Mouse (Mus musculus) embryonic facial prominence, embryonic 11.5 days (tissue): ENCODE results near the gene Mvp. TPM values are rescaled to one million over a fixed set of nuclear protein-coding genes. Genes with fewer than 3 reads are reported as not detected.

ENCODE experiments used
- ATAC-seq: fragments of 200-750 bp; cut with Nextera tagmentation; replicated peaks from 2 replicates; pipeline ENCODE4 v1.8.0; 2017; ENCODE audit warnings: low read depth; ENCODE audit not compliant: insufficient number of reproducible peaks, low FRiP score, low TSS enrichment
- DNase-seq: peaks from one replicate; pipeline ENCODE4 v3.0.0-alpha.2; 2015; ENCODE audit warnings: low spot score
- H3K27ac ChIP-seq: fragments of 300-500 bp; sonication (generic); replicated peaks from 2 replicates; pipeline ENCODE4 v1.5.1; 2014; ENCODE audit warnings: mild to moderate bottlenecking, low read depth, low read length, control low read depth
- H3K27me3 ChIP-seq: fragments of 300-500 bp; sonication (generic); 2 replicates; pipeline ENCODE4 v1.6.1; 2014; ENCODE audit warnings: mild to moderate bottlenecking, low read length, moderate library complexity, mixed read lengths; ENCODE audit not compliant: control insufficient read depth, insufficient read depth
- H3K36me3 ChIP-seq: fragments of 300-500 bp; sonication (generic); replicated peaks from 2 replicates; pipeline ENCODE4 v1.6.1; 2014; ENCODE audit warnings: low read depth, mild to moderate bottlenecking, low read length, moderate library complexity, mixed read lengths; ENCODE audit not compliant: control insufficient read depth, insufficient read depth
- H3K4me1 ChIP-seq: fragments of 300-500 bp; sonication (generic); 2 replicates; pipeline ENCODE4 v1.6.1; 2014; ENCODE audit warnings: low read length, mixed read lengths; ENCODE audit not compliant: control insufficient read depth, insufficient read depth
- H3K4me2 ChIP-seq: fragments of 300-500 bp; sonication (generic); 2 replicates; pipeline ENCODE4 v1.6.1; 2014; ENCODE audit warnings: low read depth, mild to moderate bottlenecking, control low read depth, low read length, moderate library complexity
- H3K4me3 ChIP-seq: fragments of 300-500 bp; sonication (generic); 2 replicates; pipeline ENCODE4 v1.5.1; 2014; ENCODE audit warnings: low read depth, low read length, control low read depth
- H3K9ac ChIP-seq: fragments of 300-500 bp; sonication (generic); replicated peaks from 2 replicates; pipeline ENCODE4 v1.6.1; 2014; ENCODE audit warnings: mild to moderate bottlenecking, control low read depth, low read length
- H3K9me3 ChIP-seq: fragments of 300-500 bp; sonication (generic); replicated peaks from 2 replicates; pipeline ENCODE4 v1.6.1; 2016; ENCODE audit warnings: mild to moderate bottlenecking, low read length, inconsistent platforms, mixed read lengths; ENCODE audit not compliant: control insufficient read depth
- WGBS: fragments of 180-500 bp; shearing (Covaris S2); extraction: QIAGEN DNeasy Blood & Tissue Kit; methylation state at CpG from one replicate; pipeline ENCODE4 v1.1.7; 2014; 5-methylcytosine and 5-hydroxymethylcytosine counted together
- polyA plus RNA-seq: library from polyadenylated mRNA; unstranded; fragments of >200 nt; fragmentation: Nextera tagmentation; extraction: Ambion mirVana; gene quantifications from 2 replicates; pipeline ENCODE4 v1.2.1, GENCODE M21; 2014

Gene Mvp
- 2.6 and 3.0 TPM in 2 replicates for polyA plus RNA-seq

GRCm38 (mm10) chr7:127014320-127014719 is at the start of gene Mvp:
Mvp (minus strand) TSS chr7:127014621.
- H3K27ac ChIP-seq: no peak within 1 kb of the TSS
- WGBS: 45% methylated on average over 11 of the region's 11 CpGs
- peaks cover 4% of the 10 kb centered on the region for H3K36me3 ChIP-seq
- peak within 1 kb of the TSS; percentile 18 for H3K4me3 ChIP-seq
- H3K9me3 ChIP-seq: no peaks in the 10 kb centered on the region
- no peak for ATAC-seq
- H3K4me1 ChIP-seq: peaks cover 11% of the 10 kb centered on the region; the same call in 1 of the 2 replicates
- peak within 1 kb of the TSS; percentile 41 for H3K9ac ChIP-seq
- no peaks in the 10 kb centered on the region for H3K27me3 ChIP-seq
- peak within 1 kb of the TSS; percentile 85 for H3K4me2 ChIP-seq
- peak; percentile 54 for DNase-seq

- no peaks in the 10 kb centered on the region for H3K4me1 ChIP-seq
- no peak overlapping the region for H3K9ac ChIP-seq
- H3K9me3 ChIP-seq: no peaks in the 10 kb centered on the region
- DNase-seq: no peak
- H3K27me3 ChIP-seq: no peaks in the 10 kb centered on the region
- H3K4me2 ChIP-seq: no peak overlapping the region
- 71% methylated on average over 5 of the region's 5 CpGs for WGBS
- H3K27ac ChIP-seq: no peak overlapping the region
- no peak overlapping the region for H3K4me3 ChIP-seq
- no peaks in the 10 kb centered on the region for H3K36me3 ChIP-seq
- ATAC-seq: no peak
Measured at GRCm38 (mm10) chr7:127055026-127055585, 40.7 kb upstream of the Mvp start.

- Histone ChIP-seq H3K4me3 (peak within 1 kb of the TSS; percentile 84), H3K27me3 (no peaks in the 10 kb centered on the region), H3K9ac (peak within 1 kb of the TSS; percentile 85), H3K27ac (0 out of 2 replicates have a peak within 1 kb of the TSS, but pooled peaks have one; percentile 14), H3K9me3 (no peaks in the 10 kb centered on the region), H3K36me3 (no peaks in the 10 kb centered on the region), H3K4me2 (peak within 1 kb of the TSS; percentile 59), H3K4me1 (no peaks in the 10 kb centered on the region)
- WGBS: under 1% methylated on average over 53 of the region's 53 CpGs
- ATAC-seq (peak; percentile 84), DNase-seq (peak; percentile 95)
Measured at GRCm38 (mm10) chr7:127041851-127042672, 27.6 kb upstream of the Mvp start, which contains the start of gene Kif22. Kif22 (minus strand) TSS chr7:127042471.

GRCm38 (mm10) chr7:127031244-127031643 is 16.8 kb upstream of the Mvp start:
- peaks cover 11% of the 10 kb centered on the region for H3K36me3 ChIP-seq
- no peak overlapping the region for H3K27ac ChIP-seq
- no peaks in the 10 kb centered on the region for H3K27me3 ChIP-seq
- H3K9me3 ChIP-seq: no peaks in the 10 kb centered on the region
- H3K4me1 ChIP-seq: peaks cover 4% of the 10 kb centered on the region
- 84% methylated on average over 1 of the region's 1 CpGs for WGBS
- no peak for ATAC-seq
- H3K4me2 ChIP-seq: no peak overlapping the region
- H3K4me3 ChIP-seq: no peak overlapping the region
- H3K9ac ChIP-seq: no peak overlapping the region
- DNase-seq: no peak

GRCm38 (mm10) chr7:127030172-127030571 is 15.8 kb upstream of the Mvp start:
- no peak overlapping the region for H3K27ac ChIP-seq
- ATAC-seq (no peak), DNase-seq (no peak)
- no peaks in the 10 kb centered on the region for H3K27me3 ChIP-seq
- H3K4me3 ChIP-seq: no peak overlapping the region
- no peaks in the 10 kb centered on the region for H3K9me3 ChIP-seq
- no peak overlapping the region for H3K9ac ChIP-seq
- H3K36me3 ChIP-seq: peaks cover 11% of the 10 kb centered on the region
- WGBS: 93% methylated on average over 1 of the region's 1 CpGs
- H3K4me2 ChIP-seq: no peak overlapping the region
- H3K4me1 ChIP-seq: peaks cover 4% of the 10 kb centered on the region

GRCm38 (mm10) chr7:127027885-127028284 is 13.5 kb upstream of the Mvp start:
- no peaks in the 10 kb centered on the region for H3K27me3 ChIP-seq
- peaks cover 12% of the 10 kb centered on the region for H3K36me3 ChIP-seq
- peak overlapping the region; percentile 51 for H3K9ac ChIP-seq
- no peaks in the 10 kb centered on the region for H3K9me3 ChIP-seq
- ATAC-seq: no peak
- peaks cover 15% of the 10 kb centered on the region for H3K4me1 ChIP-seq
- no peak for DNase-seq
- H3K4me3 ChIP-seq: peak overlapping the region; percentile 99
- WGBS: 71% methylated on average over 8 of the region's 8 CpGs
- peak overlapping the region; percentile 53 for H3K27ac ChIP-seq
- H3K4me2 ChIP-seq: peak overlapping the region; percentile 32

GRCm38 (mm10) chr7:127026984-127027726 is 12.7 kb upstream of the Mvp start, which contains the start of gene Maz:
Maz (minus strand) TSS chr7:127027037.
- WGBS: 1% methylated on average over 56 of the region's 63 CpGs
- peak; percentile 85 for ATAC-seq
- peak; percentile 100 for DNase-seq
- peak within 1 kb of the TSS; percentile 100 for H3K9ac ChIP-seq
- peak within 1 kb of the TSS; percentile 99 for H3K4me3 ChIP-seq
- H3K4me1 ChIP-seq: peaks cover 16% of the 10 kb centered on the region
- H3K4me2 ChIP-seq: peak within 1 kb of the TSS; percentile 97
- peak within 1 kb of the TSS; percentile 98 for H3K27ac ChIP-seq
- no peaks in the 10 kb centered on the region for H3K9me3 ChIP-seq
- H3K36me3 ChIP-seq: peaks cover 6% of the 10 kb centered on the region
- H3K27me3 ChIP-seq: no peaks in the 10 kb centered on the region
